Mouse (Mus musculus): ENCODE results near the gene Nog.

Nog gene

GRCm38 (mm10) chr11:89265080-89265479 is 37.1 kb downstream of the Nog start:
- no peak for DNase-seq

GRCm38 (mm10) chr11:89259338-89259915 is 42.7 kb downstream of the Nog start:
- DNase-seq = no peak

- DNase-seq = no peak
Observed at GRCm38 (mm10) chr11:89257893-89258292, 44.2 kb downstream of the Nog start.

- no peak for DNase-seq
Observed at GRCm38 (mm10) chr11:89253973-89254372, 48.2 kb downstream of the Nog start.

Measured in lung, adult 18-20 months (tissue).